In the genomic region with DNA sequence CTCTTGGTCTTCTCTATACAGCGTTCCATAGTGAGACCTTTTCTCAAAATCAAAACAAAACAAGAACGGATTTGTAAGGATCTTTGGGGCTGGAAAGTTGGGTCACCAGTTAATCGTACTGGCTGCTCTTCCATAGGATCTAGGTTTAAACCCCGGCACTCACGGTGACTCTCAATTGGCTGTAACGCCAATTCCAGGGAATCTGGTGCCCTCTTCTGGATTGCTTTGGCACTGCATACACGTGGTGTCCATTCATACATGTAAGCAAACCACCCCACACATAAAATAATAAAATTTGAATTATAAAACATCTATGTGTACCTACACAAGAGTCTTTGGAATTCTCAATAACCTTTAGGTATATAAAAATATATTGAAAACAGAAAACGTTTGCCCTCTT, we compare ENCODE assay signal across 8 mouse cellular contexts.
DNase-seq lines count a peak whose midpoint lies in the region; ATAC-seq and TF ChIP-seq lines count a peak whose summit lies in the region.

No protein-coding gene starts in this region.

- no peak overlapping the region for H3K4me2 ChIP-seq in midbrain, embryonic 13.5 days (replicated peaks)

- H3K4me1 ChIP-seq in midbrain, embryonic 10.5 days: peaks cover 9% of the 10 kb centered on the region
- H3K4me1 ChIP-seq in midbrain, embryonic 13.5 days (replicated peaks): 0 out of 2 replicates have a peak, but pooled peaks cover 3% of the 10 kb centered on the region
- H3K4me1 ChIP-seq in lung, adult 2 months (ENCODE audit: control insufficient read depth, insufficient read depth, low read length): no peaks in the 10 kb centered on the region

- no peaks in the 10 kb centered on the region; the same call in 1 of the 2 replicates for H3K9me3 ChIP-seq in midbrain, embryonic 10.5 days (replicated peaks)
- no peaks in the 10 kb centered on the region for H3K9me3 ChIP-seq in midbrain, embryonic 13.5 days

- peaks cover 2% of the 10 kb centered on the region; the same call in 1 of the 2 replicates for H3K36me3 ChIP-seq in midbrain, embryonic 10.5 days
- no peaks in the 10 kb centered on the region for H3K36me3 ChIP-seq in midbrain, embryonic 13.5 days

- 42% methylated on average over 8 of the region's 8 CpGs for WGBS in midbrain, embryonic 10.5 days
- WGBS in midbrain, embryonic 13.5 days: 50% methylated on average over 8 of the region's 8 CpGs
- WGBS in lung, adult 2 months: 39% methylated on average over 8 of the region's 8 CpGs

- no peak overlapping the region for H3K27ac ChIP-seq in midbrain, embryonic 10.5 days (replicated peaks)
- no peak overlapping the region for H3K27ac ChIP-seq in midbrain, embryonic 13.5 days

- no peak for ATAC-seq in cerebellum, adult (ENCODE audit: insufficient number of reproducible peaks, low FRiP score, low TSS enrichment)
- ATAC-seq in midbrain, embryonic 13.5 days: no peak
- ATAC-seq in activated CD4-positive, CD25-positive, alpha-beta regulatory T cell, adult 4 months: no peak

- TF ChIP-seq CTCF in lung, adult 2 months (IDR thresholded peaks at IDR 0.05; ENCODE audit: insufficient read depth, low read length): peak; percentile 64

- TF ChIP-seq POLR2A in lung, adult 2 months (IDR thresholded peaks at IDR 0.05; ENCODE audit: borderline replicate concordance, extremely low read depth, low read depth, low read length): no peak

- DNase-seq in cerebellum, postnatal 25 days: peak; percentile 45 to 69
- peak; percentile 51 for DNase-seq in midbrain, embryonic 10.5 days (ENCODE audit: low spot score)
- peak; percentile 56 for DNase-seq in embryo, embryonic 10 days (ENCODE audit: low spot score)
- peak; percentile 36 for DNase-seq in lung, adult 2 months
- DNase-seq in left cerebral cortex, adult 18-20 months (ENCODE audit: low spot score in 2 of 2): no peak

- no peak overlapping the region for H3K9ac ChIP-seq in midbrain, embryonic 13.5 days (replicated peaks)

- no peak overlapping the region for H3K4me3 ChIP-seq in midbrain, embryonic 10.5 days
- no peak overlapping the region for H3K4me3 ChIP-seq in midbrain, embryonic 13.5 days (replicated peaks)
- H3K4me3 ChIP-seq in lung, adult 2 months (replicated peaks; ENCODE audit: extremely low read depth, low read depth, low read length): no peak overlapping the region

- no peaks in the 10 kb centered on the region for H3K27me3 ChIP-seq in midbrain, embryonic 10.5 days (ENCODE audit: low read depth, poor library complexity, severe bottlenecking)
- H3K27me3 ChIP-seq in midbrain, embryonic 13.5 days: no peaks in the 10 kb centered on the region

Comparison
In these comparisons a context has a peak if more than half of its experiments do, and no peak if none do; other contexts are left out.
1. DNase-seq: peak in cerebellum, postnatal 25 days (2 of 2), midbrain, embryonic 10.5 days (single experiment), embryo, embryonic 10 days (single experiment) and lung, adult 2 months (single experiment); none in left cerebral cortex, adult 18-20 months (0 of 2).